Mouse (Mus musculus) lung, adult 2 months (tissue): ENCODE measurements at regions not wholly inside any gene's neighbourhood (a gene's known extent, or its start where the extent isn't known, plus 50 kb on each side); places are given as distances from the start of the nearest gene placed in this dataset.

Experiments used
- DNase-seq: peaks from one replicate; pipeline ENCODE4 v3.0.0; 2022
- H3K4me1 ChIP-seq: fragments of 200-500 bp; 2 replicates; pipeline ENCODE4 v1.6.1; 2011; ENCODE audit warnings: low read length; ENCODE audit not compliant: control insufficient read depth, insufficient read depth
- H3K4me3 ChIP-seq: fragments of 200-500 bp; replicated peaks from 2 replicates; pipeline ENCODE3; 2011; ENCODE audit warnings: low read depth, mild to moderate bottlenecking, control low read depth, low read length; ENCODE audit errors: extremely low read depth
- CTCF ChIP-seq: fragments of 200-500 bp; IDR thresholded peaks from 2 replicates; pipeline ENCODE4 v1.5.1; 2011; ENCODE audit warnings: mild to moderate bottlenecking, low read length, control low read depth; ENCODE audit not compliant: insufficient read depth
- POLR2A ChIP-seq: fragments of 200-500 bp; IDR thresholded peaks from 2 replicates; pipeline ENCODE4 v1.6.1; 2011; ENCODE audit warnings: low read depth, mild to moderate bottlenecking, control low read depth, low read length, borderline replicate concordance; ENCODE audit errors: extremely low read depth
- WGBS: fragments of 180-500 bp; shearing (Covaris S2); methylation state at CpG from one replicate; pipeline ENCODE4 v1.1.7; 2018; 5-methylcytosine and 5-hydroxymethylcytosine counted together

DNA sequence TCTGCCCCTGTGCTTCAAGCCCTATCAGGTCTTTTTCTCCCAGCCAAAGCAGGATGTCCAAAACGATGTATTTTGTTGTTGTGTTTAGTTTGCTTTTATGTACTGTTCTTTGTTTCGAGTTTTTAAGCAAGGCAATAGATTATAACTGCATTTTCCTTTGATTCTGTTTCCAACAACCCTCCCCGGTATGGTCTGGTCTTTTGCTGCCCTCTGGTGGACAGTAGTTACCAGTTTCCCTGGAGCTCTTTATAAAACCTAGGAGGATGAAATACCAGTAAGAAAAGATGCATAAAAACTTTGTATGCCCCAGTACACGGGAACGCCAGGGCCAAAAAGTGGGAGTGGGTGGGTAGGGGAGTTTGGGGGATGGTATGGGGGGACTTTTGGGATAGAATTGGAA is 73.9 kb upstream of the Itm2a start:
- no peak for DNase-seq
- no peaks in the 10 kb centered on the region for H3K4me1 ChIP-seq
- no peak overlapping the region for H3K4me3 ChIP-seq
- WGBS = 11% methylated on average over 5 of the region's 5 CpGs
- TF ChIP-seq CTCF (0 out of 2 replicates have a peak, but pooled peaks have one; percentile 19), POLR2A (no peak)

DNA sequence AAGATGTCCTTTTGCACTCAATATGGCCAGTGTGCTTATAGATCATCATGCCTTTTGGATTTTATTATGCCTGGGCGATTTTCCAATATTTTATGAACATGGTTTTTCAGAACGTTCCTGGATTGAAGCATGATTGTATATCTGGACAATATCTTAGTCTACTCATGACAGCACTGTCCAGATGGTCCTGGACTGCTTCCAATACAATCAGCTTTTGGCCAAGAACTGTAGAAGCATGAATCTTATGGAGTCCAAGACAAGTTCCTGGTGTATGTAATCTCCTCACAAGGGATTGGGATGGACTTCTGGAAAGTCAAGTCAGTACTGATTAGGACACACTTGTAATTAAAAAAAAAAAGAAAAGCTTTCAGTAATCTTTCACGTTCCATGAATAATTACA is 66.1 kb upstream of the Itm2a start:
- TF ChIP-seq POLR2A = no peak
- no peak for TF ChIP-seq CTCF
- DNase-seq = no peak
- Histone ChIP-seq H3K4me1 (no peaks in the 10 kb centered on the region), H3K4me3 (no peak overlapping the region)
- 50% methylated on average over 3 of the region's 3 CpGs for WGBS
